Mouse (Mus musculus) myocyte (in vitro differentiated cells): ENCODE data around the gene Olfr1499.

ENCODE experiments used
- CEBPB ChIP-seq: IDR thresholded peaks from 2 replicates; pipeline ENCODE4 v1.6.1; 2011; ENCODE audit warnings: mild to moderate bottlenecking, moderate library complexity; ENCODE audit not compliant: poor library complexity, insufficient read depth, severe bottlenecking
- E2F4 ChIP-seq: IDR thresholded peaks from one replicate; pipeline ENCODE4 v1.6.1; 2011; ENCODE audit warnings: mild to moderate bottlenecking, control low read depth, moderate library complexity; ENCODE audit not compliant: insufficient read depth
- MAX ChIP-seq: IDR thresholded peaks from one replicate; pipeline ENCODE4 v1.6.1; 2011; ENCODE audit warnings: low read depth, mild to moderate bottlenecking, control low read depth
- POLR2A ChIP-seq: IDR thresholded peaks from one replicate; pipeline ENCODE4 v1.6.1; 2011; ENCODE audit warnings: low read depth, mild to moderate bottlenecking, control low read depth, moderate library complexity; ENCODE audit not compliant: insufficient read length
- POLR2AphosphoS2 ChIP-seq: IDR thresholded peaks from one replicate; pipeline ENCODE4 v1.6.1; 2011; ENCODE audit warnings: low read depth, control low read depth; ENCODE audit not compliant: insufficient read length
- SRF ChIP-seq: IDR thresholded peaks from one replicate; pipeline ENCODE4 v1.6.1; 2011; ENCODE audit warnings: low read depth; ENCODE audit not compliant: control insufficient read depth, insufficient read length
- TCF12 ChIP-seq: IDR thresholded peaks from one replicate; pipeline ENCODE4 v1.6.1; 2011; ENCODE audit warnings: mild to moderate bottlenecking, control low read depth; ENCODE audit not compliant: poor library complexity, insufficient read depth, severe bottlenecking
- TCF3 ChIP-seq: IDR thresholded peaks from one replicate; pipeline ENCODE4 v1.6.1; 2011; ENCODE audit warnings: low read depth, control low read depth; ENCODE audit not compliant: insufficient read length
- USF1 ChIP-seq: IDR thresholded peaks from one replicate; pipeline ENCODE4 v1.6.1; 2011; ENCODE audit warnings: low read depth, mild to moderate bottlenecking, control low read depth, moderate library complexity

- TF ChIP-seq SRF (no peak), POLR2A (no peak), CEBPB (no peak), USF1 (no peak), E2F4 (no peak), MAX (no peak), TCF3 (no peak), TCF12 (no peak), POLR2AphosphoS2 (no peak)
These were observed 6.4 kb downstream of the Olfr1499 start for GRCm38 (mm10) chr19:13812823-13813222.
